Mouse (Mus musculus): ENCODE measurements around the gene Trim12a. TPM values are rescaled to one million over a fixed set of nuclear protein-coding genes. Genes with fewer than 3 reads are reported as not detected.
A peak's percentile ranks its signal among the peaks of the same experiment; 100 is the strongest.
"Not testable (repeated sequence)": the region's sequence is repeated elsewhere in the genome, so short reads cannot be mapped to it uniquely, and the experiment has no call there.

Trim12a gene
- polyA plus RNA-seq, 1 experiment from 2014 or later, result 4.3 TPM

GRCm38 (mm10) chr7:104291638-104292400 lies 23.4 kb downstream of the Trim12a start:
- H3K4me3 ChIP-seq (ENCODE audit: low read length), result no peak overlapping the region
- ATAC-seq (ENCODE audit: low read depth), result no peak
- H3K27me3 ChIP-seq (ENCODE audit: control insufficient read depth, insufficient read depth, low read depth, low read length), result no peaks in the 10 kb centered on the region
- no peak overlapping the region for H3K9ac ChIP-seq (ENCODE audit: low read length)
- H3K4me1 ChIP-seq (replicated peaks; ENCODE audit: control insufficient read depth, insufficient read depth, low read length), result no peaks in the 10 kb centered on the region
- no peak overlapping the region for H3K27ac ChIP-seq (ENCODE audit: low read length)
- H3K9me3 ChIP-seq (ENCODE audit: control insufficient read depth, low read length), result no peaks in the 10 kb centered on the region
- no peak overlapping the region for H3K4me2 ChIP-seq (ENCODE audit: low read depth, low read length)
- H3K36me3 ChIP-seq (ENCODE audit: control insufficient read depth, insufficient read depth, low read length), result no peaks in the 10 kb centered on the region
- 74% methylated on average over 5 of the region's 5 CpGs for WGBS

GRCm38 (mm10) chr7:104290641-104291040 lies 24.6 kb downstream of the Trim12a start:
- no peaks in the 10 kb centered on the region for H3K36me3 ChIP-seq (ENCODE audit: control insufficient read depth, insufficient read depth, low read length)
- H3K9ac ChIP-seq (ENCODE audit: low read length), result no peak overlapping the region
- H3K4me1 ChIP-seq (replicated peaks; ENCODE audit: control insufficient read depth, insufficient read depth, low read length), result no peaks in the 10 kb centered on the region
- no peaks in the 10 kb centered on the region for H3K9me3 ChIP-seq (ENCODE audit: control insufficient read depth, low read length)
- ATAC-seq (ENCODE audit: low read depth), result no peak
- WGBS, result 85% methylated on average over 1 of the region's 1 CpGs
- no peak overlapping the region for H3K27ac ChIP-seq (ENCODE audit: low read length)
- H3K4me3 ChIP-seq (ENCODE audit: low read length), result no peak overlapping the region
- H3K27me3 ChIP-seq (ENCODE audit: control insufficient read depth, insufficient read depth, low read depth, low read length), result no peaks in the 10 kb centered on the region
- H3K4me2 ChIP-seq (ENCODE audit: low read depth, low read length), result no peak overlapping the region

- H3K27me3 ChIP-seq (ENCODE audit: control insufficient read depth, insufficient read depth, low read depth, low read length); H3K36me3 ChIP-seq (ENCODE audit: control insufficient read depth, insufficient read depth, low read length); H3K9ac ChIP-seq (ENCODE audit: low read length); H3K4me1 ChIP-seq (replicated peaks; ENCODE audit: control insufficient read depth, insufficient read depth, low read length); H3K27ac ChIP-seq (ENCODE audit: low read length); H3K9me3 ChIP-seq (ENCODE audit: control insufficient read depth, low read length): not testable (repeated sequence)
- Histone ChIP-seq H3K4me2 (ENCODE audit: low read depth, low read length) (peak within 1 kb of the TSS; percentile 48), H3K4me3 (ENCODE audit: low read length) (peak within 1 kb of the TSS; percentile 38)
- 32% methylated on average over 14 of the region's 14 CpGs for WGBS
- ATAC-seq (ENCODE audit: low read depth), result peak; percentile 93
Observed at GRCm38 (mm10) chr7:104287576-104288443, 27.5 kb downstream of the Trim12a start, which contains the start of gene Trim5. TSS of gene Trim5 (minus strand) at chr7:104288094.

- H3K36me3 ChIP-seq (ENCODE audit: control insufficient read depth, insufficient read depth, low read length); H3K4me2 ChIP-seq (ENCODE audit: low read depth, low read length); ATAC-seq (ENCODE audit: low read depth); H3K9me3 ChIP-seq (ENCODE audit: control insufficient read depth, low read length); H3K27ac ChIP-seq (ENCODE audit: low read length); H3K4me3 ChIP-seq (ENCODE audit: low read length); H3K27me3 ChIP-seq (ENCODE audit: control insufficient read depth, insufficient read depth, low read depth, low read length); H3K4me1 ChIP-seq (replicated peaks; ENCODE audit: control insufficient read depth, insufficient read depth, low read length); H3K9ac ChIP-seq (ENCODE audit: low read length): not testable (repeated sequence)
- WGBS, result 69% methylated on average over 3 of the region's 3 CpGs
Observed at GRCm38 (mm10) chr7:104279361-104279760, 35.9 kb downstream of the Trim12a start.

GRCm38 (mm10) chr7:104265335-104265734 lies 49.9 kb downstream of the Trim12a start:
- H3K4me3 ChIP-seq (ENCODE audit: low read length); H3K4me2 ChIP-seq (ENCODE audit: low read depth, low read length); H3K9ac ChIP-seq (ENCODE audit: low read length); H3K27ac ChIP-seq (ENCODE audit: low read length); H3K4me1 ChIP-seq (replicated peaks; ENCODE audit: control insufficient read depth, insufficient read depth, low read length); H3K36me3 ChIP-seq (ENCODE audit: control insufficient read depth, insufficient read depth, low read length); ATAC-seq (ENCODE audit: low read depth); H3K9me3 ChIP-seq (ENCODE audit: control insufficient read depth, low read length); H3K27me3 ChIP-seq (ENCODE audit: control insufficient read depth, insufficient read depth, low read depth, low read length): not testable (repeated sequence)
- 44% methylated on average over 2 of the region's 5 CpGs for WGBS

GRCm38 (mm10) chr7:104260380-104260779 lies 54.9 kb downstream of the Trim12a start:
- H3K27me3 ChIP-seq (ENCODE audit: control insufficient read depth, insufficient read depth, low read depth, low read length), result not testable (repeated sequence)
- 72% methylated on average over 4 of the region's 4 CpGs for WGBS

More at GRCm38 (mm10) chr7:104260380-104260779, 54.9 kb downstream of the Trim12a start:
- not testable (repeated sequence) for H3K4me2 ChIP-seq (ENCODE audit: low read depth, low read length); H3K9me3 ChIP-seq (ENCODE audit: control insufficient read depth, low read length); ATAC-seq (ENCODE audit: low read depth); H3K27ac ChIP-seq (ENCODE audit: low read length); H3K4me1 ChIP-seq (replicated peaks; ENCODE audit: control insufficient read depth, insufficient read depth, low read length); H3K4me3 ChIP-seq (ENCODE audit: low read length); H3K36me3 ChIP-seq (ENCODE audit: control insufficient read depth, insufficient read depth, low read length); H3K9ac ChIP-seq (ENCODE audit: low read length)

Other genes with a start within 250 kb of the Trim12a start
- not detected in 2 replicates for gene Olfr644, start 243.6 kb downstream of the Trim12a start, polyA plus RNA-seq (2015; fragmentation: Nextera tagmentation; extraction: Ambion mirVana)
- gene Olfr645, start 230.0 kb downstream of the Trim12a start, polyA plus RNA-seq (2015; fragmentation: Nextera tagmentation; extraction: Ambion mirVana), result not detected in 2 replicates
- gene Olfr646, start 210.6 kb downstream of the Trim12a start, polyA plus RNA-seq (2015; fragmentation: Nextera tagmentation; extraction: Ambion mirVana), result not detected in 2 replicates
- not detected in 2 replicates for gene Ubqln5, start 185.6 kb downstream of the Trim12a start, polyA plus RNA-seq (2015; fragmentation: Nextera tagmentation; extraction: Ambion mirVana)
- not detected in 2 replicates for gene Olfr643, start 178.1 kb downstream of the Trim12a start, polyA plus RNA-seq (2015; fragmentation: Nextera tagmentation; extraction: Ambion mirVana)
- gene Ubqln3, start 172.2 kb downstream of the Trim12a start, polyA plus RNA-seq (2015; fragmentation: Nextera tagmentation; extraction: Ambion mirVana), result not detected in 2 replicates
- gene Ubqlnl, start 164.9 kb downstream of the Trim12a start, polyA plus RNA-seq (2015; fragmentation: Nextera tagmentation; extraction: Ambion mirVana), result not detected in 2 replicates
- 0.20 TPM in 1 of 2 replicates, not detected in the other for gene Olfm5, start 150.6 kb downstream of the Trim12a start, polyA plus RNA-seq (2015; fragmentation: Nextera tagmentation; extraction: Ambion mirVana)
- 0.16 and 0.21 TPM in 2 replicates for gene Olfr648, start 132.1 kb downstream of the Trim12a start, polyA plus RNA-seq (2015; fragmentation: Nextera tagmentation; extraction: Ambion mirVana)
- not detected in 2 replicates for gene Olfr649, start 119.5 kb downstream of the Trim12a start, polyA plus RNA-seq (2015; fragmentation: Nextera tagmentation; extraction: Ambion mirVana)
- 0.74 and 1.4 TPM in 2 replicates for gene Trim6, start 96.7 kb downstream of the Trim12a start, polyA plus RNA-seq (2015; fragmentation: Nextera tagmentation; extraction: Ambion mirVana)
- 2.6 and 3.8 TPM in 2 replicates for gene Trim34a, start 71.0 kb downstream of the Trim12a start, polyA plus RNA-seq (2015; fragmentation: Nextera tagmentation; extraction: Ambion mirVana)
- 0.39 and 0.74 TPM in 2 replicates for gene Trim5, start 27.4 kb downstream of the Trim12a start, polyA plus RNA-seq (2015; fragmentation: Nextera tagmentation; extraction: Ambion mirVana)
- gene Trim34b, start 14.0 kb upstream of the Trim12a start, polyA plus RNA-seq (2015; fragmentation: Nextera tagmentation; extraction: Ambion mirVana), result 0.15 TPM in 1 of 2 replicates, not detected in the other
- gene Trim12c, start 37.9 kb upstream of the Trim12a start, polyA plus RNA-seq (2015; fragmentation: Nextera tagmentation; extraction: Ambion mirVana), result 1.6 and 2.6 TPM in 2 replicates
- 0.09 and 0.10 TPM in 2 replicates for gene Trim30b, start 54.4 kb upstream of the Trim12a start, polyA plus RNA-seq (2015; fragmentation: Nextera tagmentation; extraction: Ambion mirVana)
- 0.13 and 0.14 TPM in 2 replicates for gene Trim30c, start 85.4 kb upstream of the Trim12a start, polyA plus RNA-seq (2015; fragmentation: Nextera tagmentation; extraction: Ambion mirVana)
- gene Trim30a, start 149.7 kb upstream of the Trim12a start, polyA plus RNA-seq (2015; fragmentation: Nextera tagmentation; extraction: Ambion mirVana), result 1.1 and 1.5 TPM in 2 replicates
- gene Trim30d, start 192.4 kb upstream of the Trim12a start, polyA plus RNA-seq (2015; fragmentation: Nextera tagmentation; extraction: Ambion mirVana), result 0.63 and 0.75 TPM in 2 replicates
- not detected in 2 replicates for gene Olfr651, start 234.7 kb upstream of the Trim12a start, polyA plus RNA-seq (2015; fragmentation: Nextera tagmentation; extraction: Ambion mirVana)
- not detected in 2 replicates for gene Olfr652, start 245.4 kb upstream of the Trim12a start, polyA plus RNA-seq (2015; fragmentation: Nextera tagmentation; extraction: Ambion mirVana)